Mouse (Mus musculus) adrenal gland, adult (tissue): ENCODE results near the gene Akr7a5.

Experiments
- DNase-seq, 2 experiments: peaks; one replicate each; pipeline ENCODE4 v3.0.0; 2022 to 2023; ENCODE audit warnings: low spot score in 1 of 2; ENCODE audit not compliant: inconsistent age in 2 of 2

Akr7a5 gene

DNA sequence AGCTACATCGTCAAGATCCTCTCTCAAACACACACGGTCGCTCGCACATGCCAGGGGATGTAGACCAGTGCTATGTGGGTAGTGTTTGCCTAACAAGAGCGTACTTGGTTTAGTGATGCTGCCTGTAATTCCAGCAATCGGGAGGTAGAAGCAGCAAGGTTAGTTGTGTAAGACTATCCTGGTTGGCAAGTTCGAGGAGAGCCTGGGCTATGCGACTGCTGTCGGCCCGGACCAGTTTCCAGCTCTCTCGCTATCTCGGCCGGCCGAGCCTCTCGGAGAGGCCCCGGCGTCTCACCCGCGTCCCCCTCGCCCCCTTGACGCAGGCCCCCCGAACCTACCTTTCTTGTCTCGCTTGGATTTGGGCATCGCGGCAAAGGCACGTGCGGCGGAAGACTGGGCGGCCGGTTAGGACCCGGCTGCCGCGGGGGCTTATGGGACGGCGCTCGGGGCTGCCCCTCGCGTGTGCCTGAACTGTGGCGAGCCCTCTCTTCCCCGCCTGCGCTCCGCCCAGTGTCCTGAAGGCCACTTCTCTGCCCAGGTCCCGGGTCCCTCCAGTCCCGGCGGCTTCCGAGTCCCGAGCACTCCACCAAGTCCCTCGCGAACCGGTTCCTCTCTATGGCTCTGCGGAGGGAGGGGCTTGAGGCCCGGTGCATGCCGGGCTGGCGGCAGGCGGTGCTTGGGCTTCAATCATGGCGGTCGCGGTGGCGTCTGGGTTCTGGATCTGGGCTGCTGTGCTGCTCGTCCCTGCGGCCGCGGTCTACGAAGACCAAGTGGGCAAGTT, 41.6 kb downstream of the Akr7a5 start, which contains the start of the genes Mrto4, Emc1 and Ubr4:
TSS of gene Mrto4 (minus strand) at position 646 of the 781 bp plus-strand sequence.
TSS of gene Emc1 (plus strand) at position 657 of the 781 bp plus-strand sequence.
TSS of gene Ubr4 (plus strand) at position 679 of the 781 bp plus-strand sequence.
- DNase-seq: peak; percentile 90 to 97

DNA sequence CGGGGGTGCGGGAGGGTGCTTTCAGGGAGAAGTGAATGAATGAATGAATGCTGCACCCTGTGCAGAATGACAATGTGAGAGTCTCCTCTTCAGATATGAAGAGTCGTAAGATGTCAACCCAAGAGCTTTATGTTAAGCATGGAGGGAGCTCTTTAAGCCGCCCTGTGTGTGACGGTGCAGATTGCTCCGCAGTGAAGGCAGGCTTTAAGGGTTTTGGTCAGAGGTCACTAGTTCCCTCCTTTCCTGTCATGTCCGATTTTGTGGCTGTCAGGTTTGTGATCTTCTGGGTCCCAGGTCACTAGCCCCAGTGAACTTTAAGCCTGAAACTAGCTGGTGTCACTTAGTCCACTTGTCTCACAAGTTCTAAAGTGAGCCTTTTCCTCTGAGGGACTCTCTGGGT, 42.3 kb downstream of the Akr7a5 start:
- DNase-seq: no peak

DNA sequence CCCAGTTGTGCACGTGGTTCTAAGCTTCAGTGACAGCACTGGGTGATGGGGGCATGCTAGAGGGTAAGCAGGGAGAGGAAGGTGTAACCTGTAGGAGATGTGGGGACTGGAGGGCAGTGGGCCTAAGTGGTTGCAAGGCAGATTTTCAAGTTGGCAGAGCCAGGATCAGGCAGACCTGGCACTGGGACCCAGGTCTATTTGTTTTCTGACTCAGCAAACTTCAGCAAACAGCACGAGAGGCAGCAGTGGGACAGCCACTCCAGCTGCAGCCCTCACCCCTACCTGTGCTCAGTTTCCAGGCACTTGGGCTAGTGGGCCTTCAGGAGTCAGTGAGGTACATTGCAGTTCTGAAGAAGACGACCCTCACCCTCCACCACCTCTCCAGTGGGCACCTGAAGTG, 46.7 kb downstream of the Akr7a5 start:
- no peak for DNase-seq

DNA sequence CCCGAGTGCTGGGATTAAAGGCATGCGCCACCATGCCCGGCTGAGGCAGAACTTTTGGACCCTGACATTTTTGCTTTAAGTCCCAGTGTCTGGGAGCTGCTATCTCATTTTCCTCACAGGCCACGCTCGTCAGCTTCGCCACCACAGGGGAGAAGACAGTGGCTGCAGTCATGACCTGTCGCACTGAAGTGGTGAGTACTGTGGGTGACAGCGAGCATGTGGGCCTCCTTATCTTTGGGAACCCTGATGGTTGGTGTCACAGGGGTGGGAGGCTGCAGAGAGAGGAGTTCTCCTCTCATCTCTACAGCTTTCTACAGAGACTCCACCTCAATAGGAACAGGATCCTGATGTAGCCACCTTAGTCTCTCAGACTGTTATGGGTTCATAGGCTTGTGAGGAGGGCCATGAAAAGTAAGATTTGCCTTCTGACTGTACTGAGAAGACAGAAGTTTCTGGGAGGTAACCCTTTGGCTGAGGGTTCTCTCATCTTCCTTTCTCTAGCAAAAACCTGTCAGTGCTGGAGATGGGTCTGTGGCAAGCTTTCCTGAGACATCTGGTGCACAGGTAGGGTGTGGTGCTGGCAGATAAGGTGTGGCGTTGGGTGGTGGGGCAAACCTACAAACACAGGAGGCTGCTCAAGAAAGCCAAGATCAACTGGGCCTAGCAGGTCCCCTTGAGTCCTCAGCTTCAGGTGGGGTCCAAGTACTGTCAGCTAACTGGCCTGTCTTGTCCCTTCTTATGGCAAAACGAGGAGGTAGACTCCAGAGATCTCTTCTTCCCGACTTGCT, 50.4 kb downstream of the Akr7a5 start:
- no peak for DNase-seq

DNA sequence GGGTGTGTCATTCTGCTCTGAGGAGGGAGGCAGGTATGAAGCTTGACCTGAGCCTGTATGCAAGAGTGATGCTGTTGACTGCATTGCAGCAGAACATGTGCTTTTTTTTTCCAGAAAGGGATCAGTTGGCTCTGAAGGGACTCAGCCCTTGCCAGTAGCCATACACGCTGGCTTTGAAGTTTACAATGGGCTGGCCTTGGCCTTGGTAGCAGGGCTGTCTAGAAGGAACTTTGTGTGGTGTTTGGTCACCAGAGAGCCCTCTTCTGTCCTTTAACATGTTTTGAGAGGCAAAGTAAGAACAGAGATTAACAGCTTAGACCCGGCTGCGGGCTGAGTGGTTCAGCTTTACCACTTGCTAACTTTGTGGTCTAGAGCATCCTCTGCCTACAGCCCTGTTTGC, 56.8 kb downstream of the Akr7a5 start:
- DNase-seq: peak; percentile 70 to 71
